Mouse (Mus musculus): ENCODE data around the gene Umad1.

DNA sequence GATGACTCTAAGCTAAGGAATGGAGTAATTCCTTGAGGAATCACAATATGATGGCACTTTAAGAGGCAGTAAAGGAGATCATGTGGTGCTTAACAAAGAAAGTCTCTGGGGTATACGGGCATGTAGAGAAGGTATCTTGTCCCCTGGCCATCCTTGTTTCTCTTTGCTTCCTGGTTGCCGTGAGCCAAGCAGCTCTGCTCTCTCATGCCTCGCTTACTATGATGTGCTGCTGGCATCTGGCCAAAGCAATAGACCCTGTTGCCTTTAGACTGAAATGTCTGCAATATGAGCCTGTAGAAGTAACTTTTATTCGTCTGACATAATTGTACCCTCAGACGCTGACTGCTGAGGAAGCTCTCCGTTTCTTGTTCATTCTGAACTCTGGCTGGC lies 238.8 kb downstream of the Umad1 start:
- TF ChIP-seq SRF (IDR thresholded peaks at IDR 0.05; ENCODE audit: control insufficient read depth, insufficient read length, low read depth) = no peak
- TF ChIP-seq POLR2A (IDR thresholded peaks at IDR 0.05; ENCODE audit: insufficient read length, low read depth) = no peak
- TF ChIP-seq TCF3 (IDR thresholded peaks at IDR 0.05; ENCODE audit: insufficient read length, low read depth) = no peak
- TF ChIP-seq CEBPB (IDR thresholded peaks at IDR 0.05; ENCODE audit: insufficient read depth, poor library complexity, severe bottlenecking) = no peak
- no peak for TF ChIP-seq MAX (IDR thresholded peaks at IDR 0.05; ENCODE audit: low read depth)
- TF ChIP-seq TCF12 (IDR thresholded peaks at IDR 0.05; ENCODE audit: insufficient read depth, poor library complexity, severe bottlenecking) = no peak
- TF ChIP-seq USF1 (IDR thresholded peaks at IDR 0.05; ENCODE audit: low read depth) = no peak
